Mouse (Mus musculus): Measurements from ENCODE around the gene Kat2b. TPM values are rescaled to one million over a fixed set of nuclear protein-coding genes. Genes with fewer than 3 reads are reported as not detected.

Kat2b gene
- total and polyA plus RNA-seq, 3 experiments, result 6.2 to 7.4 TPM; not detected in 1

DNA sequence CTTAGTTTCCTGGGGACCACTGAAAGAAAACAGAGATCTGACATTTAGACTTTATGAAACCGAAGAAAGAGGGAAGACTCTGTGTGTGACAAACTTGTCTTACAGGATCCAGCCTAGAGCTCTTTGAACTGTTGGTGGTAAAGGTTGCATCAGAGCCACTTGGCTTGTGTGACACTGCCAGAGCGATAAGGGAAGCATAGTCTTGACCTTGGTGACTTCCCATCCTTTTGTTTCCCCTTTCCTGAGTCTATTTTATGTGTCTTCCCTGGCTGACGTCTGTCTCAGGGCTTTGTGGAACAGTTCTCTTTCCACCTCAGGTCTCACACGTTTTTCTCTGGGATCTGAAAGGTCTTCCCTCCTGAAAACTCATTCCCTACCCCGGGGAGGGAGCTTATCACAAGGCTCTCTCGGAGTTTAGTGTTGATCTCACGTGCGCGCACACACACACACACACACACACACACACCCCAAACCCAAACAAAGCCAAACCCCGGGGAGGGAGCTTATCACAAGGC is 3.8 kb downstream of the Kat2b start:
- Histone ChIP-seq H3K27ac (ENCODE audit: control insufficient read depth, low read depth, low read length) (peak overlapping the region; percentile 98), H3K4me1 (ENCODE audit: control insufficient read depth in 1 of 2, insufficient read depth in 2 of 2, low read length in 2 of 2) (peaks cover 0 to 8% of the 10 kb centered on the region in 2 experiments; a peak in 3 of 4 replicates), H3K4me3 (ENCODE audit: control insufficient read depth in 1 of 2, insufficient read depth in 1 of 2, low read depth in 2 of 2, low read length in 2 of 2) (peak overlapping the region; percentile 55 to 79), H3K36me3 (ENCODE audit: control insufficient read depth in 1 of 2, insufficient read depth in 2 of 2, low read length in 2 of 2) (peaks cover 0 to 2% of the 10 kb centered on the region in 2 experiments; a peak in 1 of 4 replicates), H3K9ac (ENCODE audit: control insufficient read depth, low read depth, low read length, poor library complexity, severe bottlenecking) (peak overlapping the region; percentile 66), H3K27me3 (ENCODE audit: control insufficient read depth in 1 of 2, insufficient read depth in 2 of 2, low read length in 2 of 2) (no peaks in the 10 kb centered on the region), H3K79me2 (ENCODE audit: control insufficient read depth, insufficient read depth, low read length, poor library complexity) (peaks cover 47% of the 10 kb centered on the region), H3K9me3 (replicated peaks; ENCODE audit: insufficient read depth, low read length) (no peaks in the 10 kb centered on the region)
- peak; percentile 89 for DNase-seq (ENCODE audit: low read depth, low spot score)
- TF ChIP-seq MYC (IDR thresholded peaks at IDR 0.05; ENCODE audit: low read depth, low read length) (peak; percentile 74), MYB (IDR thresholded peaks at IDR 0.05; ENCODE audit: low read depth, low read length) (no peak; the same call in 1 of the 2 replicates), NELFE (IDR thresholded peaks at IDR 0.05; ENCODE audit: low read depth, low read length) (no peak), TAL1 (IDR thresholded peaks at IDR 0.05; ENCODE audit: low read length) (peak; percentile 37; the same call in 1 of the 2 replicates), MAZ (IDR thresholded peaks at IDR 0.05; ENCODE audit: low read depth, low read length) (no peak), MXI1 (IDR thresholded peaks at IDR 0.05; ENCODE audit: low read depth, low read length) (peak; percentile 37; the same call in 1 of the 2 replicates), USF2 (IDR thresholded peaks at IDR 0.05; ENCODE audit: borderline replicate concordance in 1 of 2, insufficient read depth in 1 of 2, low read depth in 1 of 2, low read length in 2 of 2) (no peak), CHD1 (IDR thresholded peaks at IDR 0.05; ENCODE audit: low read depth, low read length) (peak; percentile 15; the same call in 1 of the 2 replicates), ETS1 (IDR thresholded peaks at IDR 0.05; ENCODE audit: low read depth, low read length) (peak; percentile 91), MAFK (IDR thresholded peaks at IDR 0.05; ENCODE audit: borderline replicate concordance, low read depth, low read length) (no peak), E2F4 (IDR thresholded peaks at IDR 0.05; ENCODE audit: borderline replicate concordance, low read depth, low read length) (peak; percentile 36; the same call in 1 of the 2 replicates), UBTF (IDR thresholded peaks at IDR 0.05; ENCODE audit: borderline replicate concordance, insufficient read depth, low read depth, low read length) (no peak), CHD2 (IDR thresholded peaks at IDR 0.05; ENCODE audit: low read length) (no peak), POLR2A (IDR thresholded peaks at IDR 0.05; ENCODE audit: control insufficient read depth in 1 of 2, insufficient read depth in 1 of 2, low read depth in 1 of 2, low read length in 2 of 2, poor library complexity in 1 of 2) (peak in 1 of 2 experiments; percentile 42; a peak in 1 of 4 replicates), TCF12 (IDR thresholded peaks at IDR 0.05; ENCODE audit: low read depth, low read length) (peak; percentile 10; the same call in 1 of the 2 replicates), ZC3H11A (IDR thresholded peaks at IDR 0.05; ENCODE audit: low read depth, low read length) (peak; percentile 17; the same call in 1 of the 2 replicates), SIN3A (IDR thresholded peaks at IDR 0.05; ENCODE audit: low read length) (peak; percentile 55; the same call in 1 of the 2 replicates), NRF1 (IDR thresholded peaks at IDR 0.05; ENCODE audit: insufficient read depth, low read depth, low read length, poor library complexity, severe bottlenecking) (no peak), TBP (IDR thresholded peaks at IDR 0.05; ENCODE audit: low read depth, low read length) (no peak), BHLHE40 (IDR thresholded peaks at IDR 0.05; ENCODE audit: borderline replicate concordance, low read depth, low read length) (peak; percentile 98), MAX (IDR thresholded peaks at IDR 0.05; ENCODE audit: low read length) (peak; percentile 79), GATA1 (IDR thresholded peaks at IDR 0.05; ENCODE audit: low read depth, low read length) (peak; percentile 78), KAT2A (conservative IDR thresholded peaks at IDR 0.05; ENCODE audit: low read depth, low read length) (peak; percentile 45; the same call in 1 of the 2 replicates), HCFC1 (IDR thresholded peaks at IDR 0.05; ENCODE audit: low read depth, low read length) (0 out of 2 replicates have a peak, but pooled peaks have one; percentile 42), ZNF384 (IDR thresholded peaks at IDR 0.05; ENCODE audit: low read depth, low read length) (0 out of 2 replicates have a peak, but pooled peaks have one; percentile 3), MEF2A (IDR thresholded peaks at IDR 0.05; ENCODE audit: extremely low read depth, insufficient replicate concordance, low read depth, low read length, poor library complexity, severe bottlenecking) (no peak), GABPA (IDR thresholded peaks at IDR 0.05; ENCODE audit: low read depth, low read length) (no peak), POLR2AphosphoS5 (IDR thresholded peaks at IDR 0.05; ENCODE audit: borderline replicate concordance, low read depth, low read length) (no peak), RCOR1 (IDR thresholded peaks at IDR 0.05; ENCODE audit: low read depth, low read length) (no peak), CTCF (IDR thresholded peaks at IDR 0.05 in 2 of 3, conservative IDR thresholded peaks at IDR 0.05 in 1 of 3; ENCODE audit: control insufficient read depth in 1 of 3, insufficient read depth in 1 of 3, low read depth in 2 of 3, low read length in 3 of 3, poor library complexity in 1 of 3, severe bottlenecking in 1 of 3) (no peak), JUND (IDR thresholded peaks at IDR 0.05; ENCODE audit: low read depth, low read length) (0 out of 2 replicates have a peak, but pooled peaks have one; percentile 66), POLR2AphosphoS2 (IDR thresholded peaks at IDR 0.05; ENCODE audit: low read length) (peak; percentile 41; the same call in 1 of the 2 replicates), USF1 (IDR thresholded peaks at IDR 0.05; ENCODE audit: low read depth, low read length) (peak; percentile 52; the same call in 1 of the 2 replicates), ZMIZ1 (IDR thresholded peaks at IDR 0.05; ENCODE audit: low read depth, low read length) (no peak), EP300 (IDR thresholded peaks at IDR 0.05; ENCODE audit: low read depth in 1 of 2, low read length in 2 of 2) (peak; percentile 76 to 78)

All from MEL (cell line).